Mouse (Mus musculus): ENCODE measurements at regions not wholly inside any gene's neighbourhood (a gene's known extent, or its start where the extent isn't known, plus 50 kb on each side); places are given as distances from the start of the nearest gene placed in this dataset.
A peak's percentile ranks its signal among the peaks of the same experiment; 100 is the strongest.

DNA sequence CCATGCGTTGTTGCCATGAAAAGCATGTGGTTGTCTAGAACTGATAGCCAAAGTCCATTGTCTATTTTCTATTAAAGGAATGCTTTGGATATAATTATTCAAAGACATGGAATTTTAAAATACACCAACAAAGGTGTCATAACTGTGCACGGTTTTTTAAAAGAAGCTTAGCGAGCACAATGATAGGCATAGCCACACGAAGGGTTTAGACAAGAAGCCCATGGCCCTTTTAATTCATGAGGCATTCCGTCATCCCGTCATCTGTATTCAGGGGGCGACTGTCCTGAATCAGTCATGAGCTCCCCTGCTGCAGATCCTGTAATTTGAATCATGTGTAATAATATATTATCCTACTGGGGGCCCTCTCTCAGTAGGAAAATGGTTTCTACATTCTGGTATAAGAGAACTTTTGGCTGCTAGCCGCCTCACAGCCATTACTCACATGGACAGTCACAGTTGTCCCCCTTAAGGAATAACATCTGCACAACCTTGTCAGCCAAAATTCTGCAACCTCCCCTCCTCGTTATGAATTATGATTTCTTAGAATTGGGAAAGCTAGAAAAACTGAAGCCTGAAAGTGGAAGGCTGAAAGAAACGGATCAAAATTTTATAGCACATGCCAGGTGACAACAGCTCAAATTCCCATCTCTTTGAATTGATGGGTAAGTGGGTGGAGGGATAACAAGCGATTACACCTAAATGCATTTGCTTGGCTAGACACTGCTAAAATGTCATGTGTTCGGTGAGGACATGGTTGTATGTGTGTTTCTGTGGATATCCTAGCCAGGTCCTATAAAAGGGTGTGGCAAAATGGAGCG, 225.1 kb downstream of the Usp25 start:
- peak in 1 of 2 experiments; percentile 46 for DNase-seq (ENCODE audit: low spot score in 2 of 2)

GRCm38 (mm10) chr16:77237631-77238357, 224.3 kb downstream of the Usp25 start:
- DNase-seq (ENCODE audit: low spot score in 2 of 2), result no peak

DNA sequence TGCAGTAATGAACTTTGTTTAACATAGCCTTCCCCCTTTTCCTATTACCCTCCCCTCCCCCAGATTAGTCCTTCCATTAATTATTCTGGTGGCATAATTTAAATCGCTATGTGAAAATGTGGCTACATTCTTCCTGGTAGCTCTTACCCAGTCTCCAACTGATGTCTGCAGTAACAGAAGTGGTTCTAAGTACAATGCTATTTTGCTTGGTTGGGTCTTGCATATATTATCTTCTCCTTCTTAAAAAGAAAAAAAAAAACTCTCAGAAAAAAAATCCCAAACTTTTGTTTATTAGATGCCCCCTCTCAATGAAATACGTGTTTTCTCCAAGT, 223.7 kb downstream of the Usp25 start:
- DNase-seq (ENCODE audit: low spot score in 2 of 2), result no peak

GRCm38 (mm10) chr16:77236509-77237271, 223.2 kb downstream of the Usp25 start:
- DNase-seq (ENCODE audit: low spot score in 2 of 2), result no peak

- DNase-seq (ENCODE audit: low spot score in 2 of 2), result no peak
Measured at GRCm38 (mm10) chr16:77236021-77236420, 222.5 kb downstream of the Usp25 start.

DNA sequence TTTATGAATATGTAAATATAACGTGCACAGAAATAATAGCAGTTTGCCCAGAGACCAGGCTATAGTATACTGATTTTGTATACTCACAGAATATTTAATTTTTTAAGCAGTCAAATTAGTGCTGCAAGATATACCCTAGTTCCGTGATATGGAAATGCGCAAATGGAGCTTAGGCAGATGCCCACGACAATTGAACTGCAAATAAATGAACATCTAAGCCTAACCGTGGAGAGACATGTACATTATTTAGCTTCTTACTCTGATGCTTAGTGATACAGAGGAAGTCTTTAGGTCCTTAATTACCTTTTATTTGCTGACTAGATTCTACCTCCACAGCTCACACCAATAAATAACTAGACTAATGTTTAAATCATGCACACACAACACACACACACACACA, 221.9 kb downstream of the Usp25 start:
- DNase-seq (ENCODE audit: low spot score in 2 of 2), result no peak
